Mouse (Mus musculus) duodenum, adult 2 months (tissue): Measurements from ENCODE around the gene Hbb-bh1. TPM values are rescaled to one million over a fixed set of nuclear protein-coding genes. Genes with fewer than 3 reads are reported as not detected.

Source experiments
- polyA plus RNA-seq: library from polyadenylated mRNA; depleted of rRNA; stranded (reverse); fragments of >200 nt; gene quantifications from 2 replicates; pipeline ENCODE4 v1.2.3, GENCODE M21; 2012; ENCODE audit warnings: low replicate concordance; rRNA removed

Gene Hbb-bh1
- polyA plus RNA-seq = not detected in 2 replicates

GRCm38 (mm10) chr7:103843034-103843433 lies at the start of gene Hbb-bh1:
Gene Hbb-bh1 (minus strand): TSS chr7:103843164.

GRCm38 (mm10) chr7:103886152-103886551 lies 43.2 kb upstream of the Hbb-bh1 start, which contains the start of gene Olfr66:
Gene Olfr66 (minus strand): TSS chr7:103886252.

GRCm38 (mm10) chr7:103853090-103853489 lies 10.1 kb upstream of the Hbb-bh1 start, which contains the start of gene Hbb-y:
Gene Hbb-y (minus strand): TSS chr7:103853216.

GRCm38 (mm10) chr7:103840268-103840667 lies 2.7 kb downstream of the Hbb-bh1 start, which contains the start of gene Hbb-bh2:
Gene Hbb-bh2 (minus strand): TSS chr7:103840520.

GRCm38 (mm10) chr7:103827808-103828207 lies 15.2 kb downstream of the Hbb-bh1 start, which contains the start of gene Hbb-bs:
Gene Hbb-bs (minus strand): TSS chr7:103828096.

GRCm38 (mm10) chr7:103813766-103814165 lies 29.2 kb downstream of the Hbb-bh1 start, which contains the start of gene Hbb-bt:
Gene Hbb-bt (minus strand): TSS chr7:103813996.

GRCm38 (mm10) chr7:103791721-103792120 lies 51.2 kb downstream of the Hbb-bh1 start, which contains the start of gene Olfr67:
Gene Olfr67 (minus strand): TSS chr7:103791821.

Other genes starting within 250 kb of the Hbb-bh1 start
- gene Olfr619, start 242.6 kb downstream of the Hbb-bh1 start, polyA plus RNA-seq = not detected in 2 replicates
- gene Olfr620, start 230.6 kb downstream of the Hbb-bh1 start, polyA plus RNA-seq = not detected in 2 replicates
- gene Olfr622, start 200.5 kb downstream of the Hbb-bh1 start, polyA plus RNA-seq = not detected in 2 replicates
- gene Olfr623, start 179.5 kb downstream of the Hbb-bh1 start, polyA plus RNA-seq = not detected in 2 replicates
- gene Olfr624, start 172.0 kb downstream of the Hbb-bh1 start, polyA plus RNA-seq = not detected in 2 replicates
- not detected in 2 replicates for gene Olfr625-ps1, start 160.4 kb downstream of the Hbb-bh1 start, polyA plus RNA-seq
- not detected in 2 replicates for gene Olfr243, start 128.5 kb downstream of the Hbb-bh1 start, polyA plus RNA-seq
- not detected in 2 replicates for gene Olfr628, start 112.8 kb downstream of the Hbb-bh1 start, polyA plus RNA-seq
- not detected in 2 replicates for gene Olfr629, start 98.2 kb downstream of the Hbb-bh1 start, polyA plus RNA-seq
- gene Olfr630, start 85.8 kb downstream of the Hbb-bh1 start, polyA plus RNA-seq = not detected in 2 replicates
- not detected in 2 replicates for gene Olfr69, start 71.6 kb downstream of the Hbb-bh1 start, polyA plus RNA-seq
- not detected in 2 replicates for gene Olfr68, start 63.5 kb downstream of the Hbb-bh1 start, polyA plus RNA-seq
- gene Olfr67, start 51.3 kb downstream of the Hbb-bh1 start, polyA plus RNA-seq = not detected in 2 replicates
- gene Hbb-bt, start 29.2 kb downstream of the Hbb-bh1 start, polyA plus RNA-seq = 34.6 and 126 TPM in 2 replicates
- 335 and 1,183 TPM in 2 replicates for gene Hbb-bs, start 15.1 kb downstream of the Hbb-bh1 start, polyA plus RNA-seq
- gene Hbb-bh2, start 2.6 kb downstream of the Hbb-bh1 start, polyA plus RNA-seq = not detected in 2 replicates
- gene Hbb-y, start 10.1 kb upstream of the Hbb-bh1 start, polyA plus RNA-seq = not detected in 2 replicates
- not detected in 2 replicates for gene Olfr66, start 43.1 kb upstream of the Hbb-bh1 start, polyA plus RNA-seq
- gene Olfr64, start 51.3 kb upstream of the Hbb-bh1 start, polyA plus RNA-seq = not detected in 2 replicates
- gene Olfr65, start 60.3 kb upstream of the Hbb-bh1 start, polyA plus RNA-seq = not detected in 2 replicates
- gene Olfr631, start 85.7 kb upstream of the Hbb-bh1 start, polyA plus RNA-seq = not detected in 2 replicates
- 0.20 TPM in 1 of 2 replicates, not detected in the other for gene Olfr632, start 91.2 kb upstream of the Hbb-bh1 start, polyA plus RNA-seq
- gene Olfr633, start 101.3 kb upstream of the Hbb-bh1 start, polyA plus RNA-seq = not detected in 2 replicates
- not detected in 2 replicates for gene Olfr635, start 128.0 kb upstream of the Hbb-bh1 start, polyA plus RNA-seq
- gene Olfr638, start 155.6 kb upstream of the Hbb-bh1 start, polyA plus RNA-seq = not detected in 2 replicates
- gene Olfr639, start 174.1 kb upstream of the Hbb-bh1 start, polyA plus RNA-seq = not detected in 2 replicates
- gene Olfr640, start 182.4 kb upstream of the Hbb-bh1 start, polyA plus RNA-seq = not detected in 2 replicates
- gene Olfr641, start 192.3 kb upstream of the Hbb-bh1 start, polyA plus RNA-seq = not detected in 2 replicates
- not detected in 2 replicates for gene Olfr642, start 209.5 kb upstream of the Hbb-bh1 start, polyA plus RNA-seq
- not detected in 2 replicates for gene 4930516K23Rik, start 218.3 kb upstream of the Hbb-bh1 start, polyA plus RNA-seq
- not detected in 2 replicates for gene Olfr644, start 228.7 kb upstream of the Hbb-bh1 start, polyA plus RNA-seq
- not detected in 2 replicates for gene Olfr645, start 242.3 kb upstream of the Hbb-bh1 start, polyA plus RNA-seq